Mouse (Mus musculus) olfactory bulb, adult 2 months (tissue): ENCODE measurements at regions not wholly inside any gene's neighbourhood (a gene's known extent, or its start where the extent isn't known, plus 50 kb on each side); places are given as distances from the start of the nearest gene placed in this dataset.

Experiments used
- CTCF ChIP-seq: fragments of 200-500 bp; IDR thresholded peaks from 2 replicates; pipeline ENCODE4 v1.5.1; 2012; ENCODE audit warnings: low read depth, mild to moderate bottlenecking, low read length, moderate library complexity; ENCODE audit not compliant: insufficient read depth
- POLR2A ChIP-seq: fragments of 200-500 bp; IDR thresholded peaks from 2 replicates; pipeline ENCODE4 v1.6.1; 2012; ENCODE audit warnings: mild to moderate bottlenecking, low read depth, low read length, moderate library complexity; ENCODE audit not compliant: insufficient read depth

DNA sequence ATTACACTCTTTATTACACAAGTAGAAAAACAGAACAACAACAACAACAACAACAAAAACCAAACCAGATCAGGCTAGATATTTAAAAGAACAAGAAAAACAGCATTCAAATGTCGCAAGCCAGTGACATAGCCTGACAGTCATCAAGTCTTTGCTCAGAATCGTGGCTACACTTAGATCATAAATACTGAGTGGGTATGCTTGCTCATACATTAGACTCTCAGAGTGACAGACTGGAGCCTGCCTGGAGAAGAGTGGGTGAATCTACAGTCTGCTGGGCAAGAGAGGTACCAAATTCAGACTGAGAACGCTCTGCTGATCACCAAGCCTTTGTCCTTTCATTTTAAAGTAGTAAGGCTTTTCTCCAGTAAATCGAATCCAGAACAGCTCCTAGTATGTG is 202.4 kb upstream of the Cnr1 start:
- TF ChIP-seq POLR2A (no peak), CTCF (no peak)
